Mouse (Mus musculus) stomach, postnatal 0 days (tissue): ENCODE measurements at regions not wholly inside any gene's neighbourhood (a gene's known extent, or its start where the extent isn't known, plus 50 kb on each side); places are given as distances from the start of the nearest gene placed in this dataset.

Source experiments
- ATAC-seq: fragments of 200-750 bp; cut with Nextera tagmentation; 2 replicates; pipeline ENCODE4 v1.8.0; 2017; ENCODE audit not compliant: low FRiP score, low TSS enrichment
- DNase-seq: peaks from one replicate; pipeline ENCODE4 v3.0.0-alpha.2; 2016; ENCODE audit warnings: low spot score
- H3K27ac ChIP-seq: fragments of 300-500 bp; sonication (generic); replicated peaks from 2 replicates; pipeline ENCODE4 v1.5.1; 2014; ENCODE audit warnings: mild to moderate bottlenecking, control low read depth
- H3K27me3 ChIP-seq: fragments of 300-500 bp; sonication (generic); 2 replicates; pipeline ENCODE4 v1.6.1; 2014; ENCODE audit warnings: low read length; ENCODE audit not compliant: control insufficient read depth, insufficient read depth
- H3K36me3 ChIP-seq: fragments of 300-500 bp; sonication (generic); 2 replicates; pipeline ENCODE4 v1.6.1; 2014; ENCODE audit warnings: low read length, mixed read lengths; ENCODE audit not compliant: control insufficient read depth, insufficient read depth
- H3K4me1 ChIP-seq: fragments of 300-500 bp; sonication (generic); replicated peaks from 2 replicates; pipeline ENCODE4 v1.6.1; 2014; ENCODE audit warnings: antibody characterized with exemption; ENCODE audit not compliant: control insufficient read depth, insufficient read depth
- H3K4me2 ChIP-seq: fragments of 300-500 bp; sonication (generic); replicated peaks from 2 replicates; pipeline ENCODE4 v1.6.1; 2014; ENCODE audit warnings: low read depth, mild to moderate bottlenecking, control low read depth, moderate library complexity
- H3K4me3 ChIP-seq: fragments of 300-500 bp; sonication (generic); 2 replicates; pipeline ENCODE4 v1.5.1; 2014; ENCODE audit warnings: low read depth, low read length, control low read depth
- H3K9ac ChIP-seq: fragments of 300-500 bp; sonication (generic); 2 replicates; pipeline ENCODE4 v1.6.1; 2014; ENCODE audit warnings: mild to moderate bottlenecking, low read length, control low read depth, mixed read lengths
- H3K9me3 ChIP-seq: fragments of 300-500 bp; sonication (generic); 2 replicates; pipeline ENCODE4 v1.6.1; 2016; ENCODE audit warnings: low read length; ENCODE audit not compliant: control insufficient read depth
- CTCF ChIP-seq: IDR thresholded peaks from 2 replicates; pipeline ENCODE4 v1.5.1; 2016; ENCODE audit warnings: antibody characterized with exemption, low read depth, mild to moderate bottlenecking, moderate library complexity
- EP300 ChIP-seq: optimal IDR thresholded peaks from 2 replicates; pipeline ENCODE3; 2016; ENCODE audit warnings: antibody characterized with exemption
- WGBS: fragments of 180-500 bp; shearing (Covaris S2); extraction: QIAGEN DNeasy Blood & Tissue Kit; methylation state at CpG from one replicate; pipeline ENCODE4 v1.1.7; 2014; 5-methylcytosine and 5-hydroxymethylcytosine counted together

- 68% methylated on average over 13 of the region's 13 CpGs for WGBS
- no peak for DNase-seq
Measured at GRCm38 (mm10) chr14:98833230-98833999, 160.7 kb downstream of the Rpl36a-ps1 start.

GRCm38 (mm10) chr14:98832401-98832800, 161.7 kb downstream of the Rpl36a-ps1 start:
- 78% methylated on average over 7 of the region's 7 CpGs for WGBS
- H3K4me1 ChIP-seq: no peaks in the 10 kb centered on the region
- H3K4me2 ChIP-seq: no peak overlapping the region
- no peak overlapping the region for H3K9ac ChIP-seq
- TF ChIP-seq EP300 (no peak), CTCF (no peak)
- H3K27me3 ChIP-seq: no peaks in the 10 kb centered on the region
- no peak for ATAC-seq
- no peaks in the 10 kb centered on the region for H3K9me3 ChIP-seq
- no peak overlapping the region for H3K4me3 ChIP-seq
- no peak overlapping the region for H3K27ac ChIP-seq
- H3K36me3 ChIP-seq: no peaks in the 10 kb centered on the region
- DNase-seq: no peak

More at GRCm38 (mm10) chr14:98833230-98833999, 160.7 kb downstream of the Rpl36a-ps1 start:
- no peak for ATAC-seq
- Histone ChIP-seq H3K27me3 (no peaks in the 10 kb centered on the region), H3K9me3 (no peaks in the 10 kb centered on the region), H3K4me1 (no peaks in the 10 kb centered on the region), H3K36me3 (no peaks in the 10 kb centered on the region), H3K9ac (no peak overlapping the region), H3K27ac (no peak overlapping the region), H3K4me3 (no peak overlapping the region), H3K4me2 (no peak overlapping the region)
- no peak for TF ChIP-seq EP300
- TF ChIP-seq CTCF: no peak

- Histone ChIP-seq H3K27me3 (no peaks in the 10 kb centered on the region), H3K4me1 (no peaks in the 10 kb centered on the region), H3K4me2 (no peak overlapping the region), H3K27ac (no peak overlapping the region), H3K36me3 (no peaks in the 10 kb centered on the region), H3K9me3 (no peaks in the 10 kb centered on the region), H3K4me3 (no peak overlapping the region), H3K9ac (no peak overlapping the region)
- WGBS: 55% methylated on average over 5 of the region's 5 CpGs
- no peak for DNase-seq
- ATAC-seq: no peak
- no peak for TF ChIP-seq EP300
- TF ChIP-seq CTCF: no peak
Measured at GRCm38 (mm10) chr14:98829958-98830633, 164.0 kb downstream of the Rpl36a-ps1 start.

GRCm38 (mm10) chr14:98827490-98827889, 166.6 kb downstream of the Rpl36a-ps1 start:
- H3K36me3 ChIP-seq: no peaks in the 10 kb centered on the region
- no peak overlapping the region for H3K4me2 ChIP-seq
- H3K27me3 ChIP-seq: no peaks in the 10 kb centered on the region
- no peak overlapping the region for H3K27ac ChIP-seq
- no peak overlapping the region for H3K4me3 ChIP-seq
- WGBS: 67% methylated on average over 2 of the region's 2 CpGs
- no peak for ATAC-seq
- H3K9me3 ChIP-seq: no peaks in the 10 kb centered on the region
- no peaks in the 10 kb centered on the region for H3K4me1 ChIP-seq
- no peak overlapping the region for H3K9ac ChIP-seq
- TF ChIP-seq EP300 (no peak), CTCF (no peak)
- no peak for DNase-seq

- ATAC-seq: no peak
- Histone ChIP-seq H3K27me3 (no peaks in the 10 kb centered on the region), H3K36me3 (no peaks in the 10 kb centered on the region), H3K4me2 (no peak overlapping the region), H3K9ac (no peak overlapping the region), H3K27ac (no peak overlapping the region), H3K4me3 (no peak overlapping the region), H3K4me1 (no peaks in the 10 kb centered on the region), H3K9me3 (no peaks in the 10 kb centered on the region)
- 86% methylated on average over 5 of the region's 5 CpGs for whole genome bisulfite sequencing
- TF ChIP-seq CTCF: no peak
- TF ChIP-seq EP300: no peak
- DNase-seq: no peak
Measured at GRCm38 (mm10) chr14:98813657-98814056, 180.5 kb downstream of the Rpl36a-ps1 start.
